In the genomic region with DNA sequence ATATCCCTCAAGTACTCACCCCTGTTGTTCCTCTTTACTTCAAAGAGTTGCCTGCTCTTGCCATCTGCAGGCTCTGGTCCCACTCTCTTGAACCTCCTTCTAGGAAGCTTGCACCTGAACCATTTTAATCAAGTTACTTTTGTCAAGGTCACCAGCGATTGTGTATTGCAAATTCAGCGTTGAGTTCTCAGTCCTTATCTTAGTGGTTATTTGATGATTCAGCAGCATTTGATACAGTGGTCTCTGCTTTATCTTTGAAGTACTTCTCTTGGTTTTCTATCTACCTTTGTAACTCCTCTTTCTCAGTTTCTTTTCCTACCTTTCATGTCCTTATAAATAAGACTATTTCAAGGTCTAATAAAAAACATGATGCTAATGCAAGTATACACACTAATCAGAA, we compare ENCODE assay signal across 30 mouse cellular contexts.
"Had no signal": no experiment of that assay in that cellular context is flagged by ENCODE, and none has a peak within 500 bp of the region (broad histone marks: within the 10 kb centered on the region; RNA-seq: fewer than 3 reads in every experiment).

No protein-coding gene starts in this region.

- ATAC-seq: liver, embryonic 12.5 days; liver, postnatal 0 days; lung, postnatal 0 days; midbrain, embryonic 13.5 days; midbrain, embryonic 16.5 days had no signal

- H3K4me2 ChIP-seq: limb, embryonic 12.5 days; limb, embryonic 13.5 days; limb, embryonic 15.5 days; liver, embryonic 11.5 days; liver, embryonic 12.5 days; liver, embryonic 13.5 days; liver, embryonic 15.5 days; lung, embryonic 14.5 days; lung, embryonic 15.5 days; midbrain, embryonic 11.5 days; midbrain, embryonic 12.5 days; midbrain, embryonic 13.5 days had no signal

- H3K27me3 ChIP-seq: limb, embryonic 12.5 days; limb, embryonic 13.5 days; limb, embryonic 15.5 days; liver, embryonic 12.5 days; liver, embryonic 13.5 days; liver, embryonic 15.5 days; lung, embryonic 15.5 days; megakaryocyte, embryonic 14.5 days; midbrain, embryonic 12.5 days; midbrain, embryonic 13.5 days had no signal

- DNase-seq: left cerebral cortex, postnatal 4 days; liver; liver, embryonic 13.5 days; liver, postnatal 0 days; lung, adult 18-20 months; lung, adult 2 months; lung, embryonic 14.5 days; lung, postnatal 10 days; lung, postnatal 14 days; lung, postnatal 36 days; lung, postnatal 4 days; midbrain, embryonic 14.5 days had no signal

- H3K36me3 ChIP-seq: lung, embryonic 15.5 days had no signal

- H3K9me3 ChIP-seq: limb, embryonic 10.5 days; limb, embryonic 12.5 days; limb, embryonic 13.5 days; limb, embryonic 15.5 days; liver, embryonic 12.5 days; liver, embryonic 13.5 days; liver, embryonic 15.5 days; lung, embryonic 15.5 days; megakaryocyte, embryonic 14.5 days; midbrain, embryonic 10.5 days; midbrain, embryonic 12.5 days; midbrain, embryonic 13.5 days had no signal

- H3K4me3 ChIP-seq: limb, embryonic 10.5 days; limb, embryonic 12.5 days; limb, embryonic 13.5 days; limb, embryonic 15.5 days; liver, embryonic 12.5 days; liver, embryonic 13.5 days; liver, embryonic 15.5 days; lung, embryonic 15.5 days; megakaryocyte, embryonic 14.5 days; midbrain, embryonic 10.5 days; midbrain, embryonic 12.5 days; midbrain, embryonic 13.5 days; myocyte had no signal

- H3K4me1 ChIP-seq: limb, embryonic 10.5 days; limb, embryonic 12.5 days; limb, embryonic 13.5 days; limb, embryonic 15.5 days; liver, embryonic 15.5 days; lung, embryonic 15.5 days; midbrain, embryonic 10.5 days; midbrain, embryonic 12.5 days had no signal

- H3K9ac ChIP-seq: limb, embryonic 12.5 days; limb, embryonic 13.5 days; limb, embryonic 15.5 days; liver, embryonic 12.5 days; liver, embryonic 13.5 days; liver, embryonic 14.5 days; liver, embryonic 15.5 days; liver, postnatal 0 days; lung, embryonic 14.5 days; lung, embryonic 15.5 days; midbrain, embryonic 12.5 days; midbrain, embryonic 13.5 days had no signal

- H3K27ac ChIP-seq: limb, embryonic 10.5 days; limb, embryonic 12.5 days; limb, embryonic 13.5 days; limb, embryonic 15.5 days; liver, embryonic 12.5 days; liver, embryonic 13.5 days; liver, embryonic 14.5 days; liver, embryonic 15.5 days; lung, embryonic 15.5 days; macrophage; midbrain, embryonic 10.5 days; midbrain, embryonic 12.5 days; midbrain, embryonic 13.5 days had no signal
